Mouse (Mus musculus): Measurements from ENCODE around the gene Rb1. TPM values are rescaled to one million over a fixed set of nuclear protein-coding genes. Genes with fewer than 3 reads are reported as not detected.

Rb1 gene
- polyA plus RNA-seq, 2 experiments = 15.4 to 22.1 TPM

DNA sequence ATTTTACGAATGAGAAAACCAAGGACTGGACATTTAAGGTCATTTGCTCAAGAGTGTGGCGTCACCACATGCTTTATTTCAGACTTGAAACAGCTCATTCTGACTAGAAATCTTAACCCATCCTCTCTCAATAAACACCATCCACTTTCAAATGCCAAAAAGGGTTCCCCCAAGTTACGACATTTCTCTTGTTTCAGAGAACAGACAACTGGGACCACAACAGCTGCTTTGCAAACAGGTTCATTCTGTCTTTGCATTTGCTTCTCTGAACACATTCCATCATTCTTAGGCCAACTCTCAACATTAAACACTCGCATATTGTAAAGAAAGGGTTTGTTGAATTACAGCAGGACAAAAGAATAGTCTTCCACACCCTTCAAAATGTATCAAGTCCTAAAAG, 11.8 kb downstream of the Rb1 start:
- H3K9ac ChIP-seq (replicated peaks) = no peak overlapping the region
- ATAC-seq (ENCODE audit: insufficient read depth) (no peak), DNase-seq (ENCODE audit: low read depth in 3 of 3, low spot score in 3 of 3) (no peak)
- H3K4me3 ChIP-seq (ENCODE audit: insufficient read depth in 1 of 2, low read depth in 2 of 2, low read length in 2 of 2) = no peak overlapping the region
- TF ChIP-seq EP300 (IDR thresholded peaks at IDR 0.05; ENCODE audit: low read depth) = no peak
- no peak for TF ChIP-seq CTCF (IDR thresholded peaks at IDR 0.05; ENCODE audit: low read depth)
- H3K27ac ChIP-seq = no peak overlapping the region
- H3K9me3 ChIP-seq (ENCODE audit: control insufficient read depth, low read length) = no peaks in the 10 kb centered on the region
- peaks cover 9% of the 10 kb centered on the region for H3K36me3 ChIP-seq (replicated peaks; ENCODE audit: control insufficient read depth, insufficient read depth, low read depth)
- H3K4me1 ChIP-seq (replicated peaks; ENCODE audit: control insufficient read depth in 2 of 2, insufficient read depth in 2 of 2, low read length in 1 of 2) = peaks cover 10 to 15% of the 10 kb centered on the region in 2 experiments
- H3K27me3 ChIP-seq (ENCODE audit: control insufficient read depth, insufficient read depth, low read length) = no peaks in the 10 kb centered on the region
- WGBS (ENCODE audit: insufficient replicate concordance) = 81% methylated on average over 4 of the region's 4 CpGs
- H3K4me2 ChIP-seq (ENCODE audit: low read depth) = no peak overlapping the region

DNA sequence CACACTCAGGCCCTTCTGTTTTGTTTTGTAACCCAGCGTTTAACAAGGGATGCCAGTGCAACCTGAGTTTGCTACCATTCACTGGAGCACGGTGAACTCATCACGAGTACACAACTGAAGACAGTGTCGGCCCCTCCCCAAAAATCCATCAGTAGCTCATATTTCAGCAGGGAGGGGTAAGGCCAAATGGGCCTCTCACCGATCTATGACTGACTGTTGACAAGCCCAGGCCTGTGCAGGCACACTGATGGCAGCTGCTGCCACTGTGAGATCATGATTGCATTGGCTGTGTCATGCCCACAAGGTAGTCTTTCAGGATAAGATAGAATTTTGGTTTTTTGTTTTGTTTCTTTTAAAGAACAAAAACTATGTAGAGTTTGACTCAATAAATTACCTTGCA, 12.2 kb downstream of the Rb1 start:
- TF ChIP-seq CTCF (IDR thresholded peaks at IDR 0.05; ENCODE audit: low read depth) (no peak), EP300 (IDR thresholded peaks at IDR 0.05; ENCODE audit: low read depth) (no peak)
- H3K9ac ChIP-seq (replicated peaks) = no peak overlapping the region
- no peaks in the 10 kb centered on the region for H3K9me3 ChIP-seq (ENCODE audit: control insufficient read depth, low read length)
- ATAC-seq (ENCODE audit: insufficient read depth) = peak; percentile 75
- H3K36me3 ChIP-seq (replicated peaks; ENCODE audit: control insufficient read depth, insufficient read depth, low read depth) = peaks cover 4% of the 10 kb centered on the region
- no peak for DNase-seq (ENCODE audit: low read depth in 3 of 3, low spot score in 3 of 3)
- no peaks in the 10 kb centered on the region for H3K27me3 ChIP-seq (ENCODE audit: control insufficient read depth, insufficient read depth, low read length)
- 41% methylated on average over 5 of the region's 5 CpGs for WGBS (ENCODE audit: insufficient replicate concordance)
- H3K4me1 ChIP-seq (replicated peaks; ENCODE audit: control insufficient read depth in 2 of 2, insufficient read depth in 2 of 2, low read length in 1 of 2) = peaks cover 6 to 11% of the 10 kb centered on the region in 2 experiments; a peak in 3 of 4 replicates
- no peak overlapping the region for H3K4me3 ChIP-seq (ENCODE audit: insufficient read depth in 1 of 2, low read depth in 2 of 2, low read length in 2 of 2)
- no peak overlapping the region for H3K27ac ChIP-seq
- H3K4me2 ChIP-seq (ENCODE audit: low read depth) = no peak overlapping the region

DNA sequence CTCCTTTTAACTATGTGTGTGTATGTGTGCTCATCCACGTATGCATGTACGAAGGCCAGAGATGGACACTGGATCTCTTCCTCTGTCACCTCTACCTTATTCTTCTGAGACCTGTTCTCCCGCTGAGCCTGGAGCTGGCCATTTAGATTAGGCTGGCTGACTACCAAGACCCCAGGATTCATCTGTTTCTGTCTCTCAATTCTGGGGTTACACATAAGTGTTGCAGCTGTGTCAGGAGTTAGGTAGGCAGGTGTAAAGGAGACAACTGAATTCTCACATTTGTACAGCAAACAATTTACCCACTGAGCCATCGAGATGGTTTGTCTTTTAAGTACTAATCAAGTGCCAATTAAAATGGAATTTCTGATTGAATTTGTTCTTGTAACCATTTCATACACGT, 12.7 kb downstream of the Rb1 start:
- Histone ChIP-seq H3K27ac (no peak overlapping the region), H3K4me2 (ENCODE audit: low read depth) (no peak overlapping the region), H3K9me3 (ENCODE audit: control insufficient read depth, low read length) (no peaks in the 10 kb centered on the region), H3K27me3 (ENCODE audit: control insufficient read depth, insufficient read depth, low read length) (no peaks in the 10 kb centered on the region), H3K36me3 (replicated peaks; ENCODE audit: control insufficient read depth, insufficient read depth, low read depth) (peaks cover 4% of the 10 kb centered on the region), H3K9ac (replicated peaks) (no peak overlapping the region), H3K4me3 (ENCODE audit: insufficient read depth in 1 of 2, low read depth in 2 of 2, low read length in 2 of 2) (no peak overlapping the region), H3K4me1 (replicated peaks; ENCODE audit: control insufficient read depth in 2 of 2, insufficient read depth in 2 of 2, low read length in 1 of 2) (peaks cover 6 to 11% of the 10 kb centered on the region in 2 experiments; a peak in 3 of 4 replicates)
- TF ChIP-seq CTCF (IDR thresholded peaks at IDR 0.05; ENCODE audit: low read depth) (no peak), EP300 (IDR thresholded peaks at IDR 0.05; ENCODE audit: low read depth) (no peak)
- ATAC-seq (ENCODE audit: insufficient read depth) = no peak
- WGBS (ENCODE audit: insufficient replicate concordance) = 83% methylated on average over 5 of the region's 5 CpGs
- DNase-seq (ENCODE audit: low read depth in 3 of 3, low spot score in 3 of 3) = no peak

GRCm38 (mm10) chr14:73307490-73307889, 18.1 kb downstream of the Rb1 start:
- Histone ChIP-seq H3K27me3 (ENCODE audit: control insufficient read depth, insufficient read depth, low read length) (no peaks in the 10 kb centered on the region), H3K27ac (no peak overlapping the region), H3K9me3 (ENCODE audit: control insufficient read depth, low read length) (no peaks in the 10 kb centered on the region), H3K9ac (replicated peaks) (no peak overlapping the region), H3K4me2 (ENCODE audit: low read depth) (no peak overlapping the region), H3K36me3 (replicated peaks; ENCODE audit: control insufficient read depth, insufficient read depth, low read depth) (no peaks in the 10 kb centered on the region), H3K4me3 (ENCODE audit: insufficient read depth in 1 of 2, low read depth in 2 of 2, low read length in 2 of 2) (no peak overlapping the region), H3K4me1 (replicated peaks; ENCODE audit: control insufficient read depth in 2 of 2, insufficient read depth in 2 of 2, low read length in 1 of 2) (0 out of 4 replicates have a peak, but pooled peaks cover 0 to 2% of the 10 kb centered on the region in 2 experiments)
- DNase-seq (ENCODE audit: low read depth in 3 of 3, low spot score in 3 of 3) = no peak
- ATAC-seq (ENCODE audit: insufficient read depth) = no peak
- TF ChIP-seq EP300 (IDR thresholded peaks at IDR 0.05; ENCODE audit: low read depth) (no peak), CTCF (IDR thresholded peaks at IDR 0.05; ENCODE audit: low read depth) (no peak)
- WGBS (ENCODE audit: insufficient replicate concordance) = 93% methylated on average over 1 of the region's 1 CpGs

GRCm38 (mm10) chr14:73303193-73303592, 22.4 kb downstream of the Rb1 start:
- H3K4me2 ChIP-seq (ENCODE audit: low read depth) = no peak overlapping the region
- no peak for ATAC-seq (ENCODE audit: insufficient read depth)
- no peaks in the 10 kb centered on the region for H3K27me3 ChIP-seq (ENCODE audit: control insufficient read depth, insufficient read depth, low read length)
- no peak overlapping the region for H3K9ac ChIP-seq (replicated peaks)
- no peaks in the 10 kb centered on the region; a peak in 1 of 4 replicates for H3K4me1 ChIP-seq (replicated peaks; ENCODE audit: control insufficient read depth in 2 of 2, insufficient read depth in 2 of 2, low read length in 1 of 2)
- H3K4me3 ChIP-seq (ENCODE audit: insufficient read depth in 1 of 2, low read depth in 2 of 2, low read length in 2 of 2) = no peak overlapping the region
- peak in 1 of 3 experiments; percentile 50 for DNase-seq (ENCODE audit: low read depth in 3 of 3, low spot score in 3 of 3)
- H3K36me3 ChIP-seq (replicated peaks; ENCODE audit: control insufficient read depth, insufficient read depth, low read depth) = no peaks in the 10 kb centered on the region
- no peaks in the 10 kb centered on the region for H3K9me3 ChIP-seq (ENCODE audit: control insufficient read depth, low read length)
- WGBS (ENCODE audit: insufficient replicate concordance) = 24% methylated on average over 3 of the region's 3 CpGs
- TF ChIP-seq CTCF (IDR thresholded peaks at IDR 0.05; ENCODE audit: low read depth) (peak; percentile 64), EP300 (IDR thresholded peaks at IDR 0.05; ENCODE audit: low read depth) (no peak)
- H3K27ac ChIP-seq = no peak overlapping the region
